In genomic region chr6:99388741-99389675, GRCm38 (mm10) we compare ENCODE assay signal across 8 mouse cellular contexts.
DNase-seq lines count a peak whose midpoint lies in the region; ATAC-seq and TF ChIP-seq lines count a peak whose summit lies in the region.

No protein-coding gene starts in this region.

- DNase-seq in hindbrain, postnatal 0 days (ENCODE audit: low spot score): no peak
- peak; percentile 26 for DNase-seq in heart, postnatal 25 days (ENCODE audit: low spot score)
- DNase-seq in lung, postnatal 14 days: peak; percentile 52
- peak; percentile 84 for DNase-seq in thymus, postnatal 0 days (ENCODE audit: low spot score)
- no peak for DNase-seq in ovary, postnatal 10 days (ENCODE audit: low spot score)
- DNase-seq in gastrocnemius, postnatal 4 days (ENCODE audit: low spot score in 2 of 2): no peak

- H3K9me3 ChIP-seq in hindbrain, embryonic 13.5 days: no peaks in the 10 kb centered on the region
- no peaks in the 10 kb centered on the region for H3K9me3 ChIP-seq in hindbrain, postnatal 0 days (ENCODE audit: low read length)

- no peak for TF ChIP-seq POLR2A in bone marrow, adult 2 months (IDR thresholded peaks at IDR 0.05; ENCODE audit: borderline replicate concordance, control insufficient read depth, low read depth, low read length)

- 75% methylated on average over 19 of the region's 19 CpGs for WGBS in hindbrain, embryonic 13.5 days
- WGBS in hindbrain, postnatal 0 days: 76% methylated on average over 19 of the region's 19 CpGs
- WGBS in bone marrow, adult 2 months: 4% methylated on average over 19 of the region's 19 CpGs

- intact Hi-C loops in heart, postnatal 25 days (cut with DNase I): loop anchor here (5.0 kb wide), 1 partner anchor 133 kb away; the partner anchor contains the start of gene Foxp1

- peaks cover 9% of the 10 kb centered on the region; the same call in 1 of the 2 replicates for H3K4me1 ChIP-seq in hindbrain, embryonic 13.5 days (replicated peaks)
- H3K4me1 ChIP-seq in hindbrain, postnatal 0 days (ENCODE audit: insufficient read depth, low read length): no peaks in the 10 kb centered on the region
- H3K4me1 ChIP-seq in bone marrow, adult 2 months (ENCODE audit: control insufficient read depth, insufficient read depth, low read length): peaks cover 15% of the 10 kb centered on the region

- no peak overlapping the region for H3K4me3 ChIP-seq in hindbrain, embryonic 13.5 days
- H3K4me3 ChIP-seq in hindbrain, postnatal 0 days (ENCODE audit: low read length): no peak overlapping the region
- no peak overlapping the region for H3K4me3 ChIP-seq in bone marrow, adult 2 months (replicated peaks; ENCODE audit: control insufficient read depth, low read depth, low read length)

- no peaks in the 10 kb centered on the region for H3K36me3 ChIP-seq in hindbrain, embryonic 13.5 days
- H3K36me3 ChIP-seq in hindbrain, postnatal 0 days (ENCODE audit: insufficient read depth, low read length): no peaks in the 10 kb centered on the region

- TF ChIP-seq CTCF in hindbrain, postnatal 0 days (IDR thresholded peaks at IDR 0.05; ENCODE audit: low read depth): no peak
- no peak for TF ChIP-seq CTCF in bone marrow, adult 2 months (IDR thresholded peaks at IDR 0.05; ENCODE audit: control insufficient read depth, insufficient read depth, low read length)

- H3K27me3 ChIP-seq in hindbrain, embryonic 13.5 days: 0 out of 2 replicates have a peak, but pooled peaks cover 2% of the 10 kb centered on the region
- H3K27me3 ChIP-seq in hindbrain, postnatal 0 days (ENCODE audit: insufficient read depth, low read length): no peaks in the 10 kb centered on the region

- no peak overlapping the region for H3K4me2 ChIP-seq in hindbrain, embryonic 13.5 days
- H3K4me2 ChIP-seq in hindbrain, postnatal 0 days (ENCODE audit: low read depth, low read length): no peak overlapping the region

- no peak for ATAC-seq in hindbrain, embryonic 13.5 days (ENCODE audit: low FRiP score)
- ATAC-seq in hindbrain, postnatal 0 days: no peak

- peak overlapping the region; percentile 9; the same call in 1 of the 2 replicates for H3K27ac ChIP-seq in hindbrain, embryonic 13.5 days
- no peak overlapping the region for H3K27ac ChIP-seq in hindbrain, postnatal 0 days
- H3K27ac ChIP-seq in bone marrow, adult 2 months (ENCODE audit: control insufficient read depth, insufficient read depth, low read depth, low read length, poor library complexity): peak overlapping the region; percentile 89

- no peak overlapping the region for H3K9ac ChIP-seq in hindbrain, embryonic 13.5 days
- H3K9ac ChIP-seq in hindbrain, postnatal 0 days (replicated peaks; ENCODE audit: low read length): no peak overlapping the region

Comparison
In these comparisons a context has a peak if more than half of its experiments do, and no peak if none do; other contexts are left out.
1. DNase-seq: peak in heart, postnatal 25 days (single experiment), lung, postnatal 14 days (single experiment) and thymus, postnatal 0 days (single experiment); none in hindbrain, postnatal 0 days (single experiment), ovary, postnatal 10 days (single experiment) and gastrocnemius, postnatal 4 days (0 of 2).